Comparison of ENCODE assay signal across 12 mouse cellular contexts in genomic region chr8:77477684-77478083, GRCm38 (mm10). TPM values are rescaled to one million over a fixed set of nuclear protein-coding genes. Genes with fewer than 3 reads are reported as not detected.
A peak's percentile ranks its signal among the peaks of the same experiment; 100 is the strongest.
DNase-seq lines count a peak whose midpoint lies in the region; ATAC-seq and TF ChIP-seq lines count a peak whose summit lies in the region.
"Had no signal": no experiment of that assay in that cellular context is flagged by ENCODE, and none has a peak within 500 bp of the region (broad histone marks: within the 10 kb centered on the region; RNA-seq: fewer than 3 reads in every experiment).

No protein-coding gene starts in this region.

- H3K9ac ChIP-seq in heart, adult 2 months (ENCODE audit: low read depth, low read length): no peak overlapping the region
- H3K9ac ChIP-seq in lung, embryonic 14.5 days: no peak overlapping the region
- no peak overlapping the region for H3K9ac ChIP-seq in stomach, embryonic 15.5 days
- H3K9ac ChIP-seq: hindbrain, embryonic 15.5 days; limb, embryonic 12.5 days; neural tube, embryonic 12.5 days had no signal

- WGBS in heart, adult 2 months: 43% methylated on average over 12 of the region's 12 CpGs
- 39% methylated on average over 12 of the region's 12 CpGs for WGBS in lung, embryonic 14.5 days
- 68% methylated on average over 12 of the region's 12 CpGs for WGBS in stomach, embryonic 15.5 days

- no peak for TF ChIP-seq CTCF in heart, adult 2 months (IDR thresholded peaks at IDR 0.05)
- no peak for TF ChIP-seq CTCF in lung, embryonic 14.5 days (IDR thresholded peaks at IDR 0.05; ENCODE audit: low read depth)

- 0 out of 2 replicates have a peak, but pooled peaks have one; percentile 20 for TF ChIP-seq EP300 in heart, adult 2 months (IDR thresholded peaks at IDR 0.05; ENCODE audit: insufficient read depth, low read depth, low read length)

- no peak overlapping the region for H3K4me2 ChIP-seq in lung, embryonic 14.5 days
- H3K4me2 ChIP-seq in stomach, embryonic 15.5 days: no peak overlapping the region
- H3K4me2 ChIP-seq: hindbrain, embryonic 15.5 days; limb, embryonic 12.5 days; neural tube, embryonic 12.5 days had no signal

- H3K4me3 ChIP-seq in heart, adult 2 months: no peak overlapping the region
- H3K4me3 ChIP-seq in lung, embryonic 14.5 days (ENCODE audit: low read depth, low read length): no peak overlapping the region
- no peak overlapping the region for H3K4me3 ChIP-seq in stomach, embryonic 15.5 days (replicated peaks)
- H3K4me3 ChIP-seq: hindbrain, embryonic 15.5 days; left cerebral cortex, adult 2 months; limb, embryonic 12.5 days; neural tube, embryonic 12.5 days had no signal

- TF ChIP-seq POLR2A in heart, adult 2 months (IDR thresholded peaks at IDR 0.05; ENCODE audit: insufficient read depth, low read depth, low read length): no peak

- no peaks in the 10 kb centered on the region for H3K9me3 ChIP-seq in lung, embryonic 14.5 days (ENCODE audit: low read depth, low read length)
- no peaks in the 10 kb centered on the region for H3K9me3 ChIP-seq in stomach, embryonic 15.5 days
- H3K9me3 ChIP-seq: hindbrain, embryonic 15.5 days; limb, embryonic 12.5 days; neural tube, embryonic 12.5 days had no signal

- peak overlapping the region; percentile 72 for H3K27ac ChIP-seq in heart, adult 2 months
- H3K27ac ChIP-seq in lung, embryonic 14.5 days (ENCODE audit: low read depth): no peak overlapping the region
- peak overlapping the region; percentile 26; the same call in 1 of the 2 replicates for H3K27ac ChIP-seq in stomach, embryonic 15.5 days
- H3K27ac ChIP-seq: hindbrain, embryonic 15.5 days; left cerebral cortex, adult 2 months; limb, embryonic 12.5 days; neural tube, embryonic 12.5 days had no signal

- H3K27me3 ChIP-seq in heart, adult 2 months (ENCODE audit: control insufficient read depth, insufficient read depth, low read length): no peaks in the 10 kb centered on the region
- H3K27me3 ChIP-seq in lung, embryonic 14.5 days (ENCODE audit: insufficient read depth, low read length): no peaks in the 10 kb centered on the region
- H3K27me3 ChIP-seq in stomach, embryonic 15.5 days (replicated peaks): no peaks in the 10 kb centered on the region
- H3K27me3 ChIP-seq: hindbrain, embryonic 15.5 days; limb, embryonic 12.5 days; neural tube, embryonic 12.5 days had no signal

- H3K79me2 ChIP-seq in heart, adult 2 months (replicated peaks; ENCODE audit: control insufficient read depth, insufficient read depth, low read length): 0 out of 2 replicates have a peak, but pooled peaks cover 1% of the 10 kb centered on the region

- peaks cover 30% of the 10 kb centered on the region for H3K4me1 ChIP-seq in heart, adult 2 months (ENCODE audit: control insufficient read depth, insufficient read depth, low read length)
- H3K4me1 ChIP-seq in lung, embryonic 14.5 days (ENCODE audit: insufficient read depth): peaks cover 14% of the 10 kb centered on the region
- peaks cover 30% of the 10 kb centered on the region for H3K4me1 ChIP-seq in stomach, embryonic 15.5 days
- H3K4me1 ChIP-seq: neural tube, embryonic 12.5 days had no signal

- peak in 1 of 2 experiments; percentile 32 for DNase-seq in heart, adult 2 months
- no peak for DNase-seq in heart, postnatal 25 days (ENCODE audit: low spot score)
- DNase-seq in lung, embryonic 14.5 days: peak; percentile 69
- DNase-seq in lung, postnatal 4 days: no peak
- DNase-seq in brain, adult 2 months (ENCODE audit: low read depth, low spot score): peak; percentile 41
- DNase-seq in yolk sac, embryonic 10.5 days (ENCODE audit: low spot score): no peak
- DNase-seq: cerebellum, adult 9-11 months had no signal

- ATAC-seq in lung, embryonic 14.5 days (ENCODE audit: insufficient read depth): peak; percentile 20; the same call in 1 of the 2 replicates
- no peak for ATAC-seq in stomach, embryonic 15.5 days (ENCODE audit: insufficient read depth, low FRiP score, low read depth)

- intact Hi-C loops in heart, adult 2 months (cut with DNase I): loop anchor here (5.0 kb wide), 2 partner anchors 40 kb away; partner anchors contain the start of gene Arhgap10
- intact Hi-C loops in heart, postnatal 25 days (cut with DNase I): no loop called here

- H3K36me3 ChIP-seq in heart, adult 2 months (ENCODE audit: control insufficient read depth, insufficient read depth, low read length): peaks cover 4% of the 10 kb centered on the region
- H3K36me3 ChIP-seq in lung, embryonic 14.5 days (ENCODE audit: insufficient read depth): no peaks in the 10 kb centered on the region
- no peaks in the 10 kb centered on the region for H3K36me3 ChIP-seq in stomach, embryonic 15.5 days
- H3K36me3 ChIP-seq: hindbrain, embryonic 15.5 days; limb, embryonic 12.5 days; neural tube, embryonic 12.5 days had no signal

RNA-seq across cellular contexts. Expression of gene Arhgap10, which starts 40.1 kb away (rescaled TPM):
- 10 to 100 TPM; 51.4 to 58.2 TPM for total RNA-seq in heart, adult 2 months (2021)
- 22.5 and 29.9 TPM in 2 replicates for polyA plus RNA-seq in heart, adult 2 months (2012; rRNA removed)
- 10 to 100 TPM; 51.2 to 58.0 TPM for total RNA-seq in heart, postnatal 25 days (2021)
- 23.2 and 23.5 TPM in 2 replicates for polyA plus RNA-seq in lung, embryonic 14.5 days (2014; fragmentation: Nextera tagmentation; extraction: Ambion mirVana)
- polyA plus RNA-seq in stomach, embryonic 15.5 days (2015; fragmentation: Nextera tagmentation; extraction: Ambion mirVana): 29.4 and 29.8 TPM in 2 replicates

Comparison
In these comparisons a context has a peak if more than half of its experiments do, and no peak if none do; other contexts are left out.
1. DNase-seq: peak in lung, embryonic 14.5 days (single experiment) and brain, adult 2 months (single experiment); none in heart, postnatal 25 days (single experiment), lung, postnatal 4 days (0 of 2) and yolk sac, embryonic 10.5 days (single experiment).